Mouse (Mus musculus) thymus, postnatal 36 days (tissue): ENCODE measurements around the gene Ddx3x.
"Not testable (repeated sequence)": the region's sequence is repeated elsewhere in the genome, so short reads cannot be mapped to it uniquely, and the experiment has no call there.

Source experiments
- DNase-seq, 2 experiments: peaks; one replicate each; pipeline ENCODE4 v3.0.0; 2022; ENCODE audit warnings: mixed read lengths in 2 of 2

Gene Ddx3x

DNA sequence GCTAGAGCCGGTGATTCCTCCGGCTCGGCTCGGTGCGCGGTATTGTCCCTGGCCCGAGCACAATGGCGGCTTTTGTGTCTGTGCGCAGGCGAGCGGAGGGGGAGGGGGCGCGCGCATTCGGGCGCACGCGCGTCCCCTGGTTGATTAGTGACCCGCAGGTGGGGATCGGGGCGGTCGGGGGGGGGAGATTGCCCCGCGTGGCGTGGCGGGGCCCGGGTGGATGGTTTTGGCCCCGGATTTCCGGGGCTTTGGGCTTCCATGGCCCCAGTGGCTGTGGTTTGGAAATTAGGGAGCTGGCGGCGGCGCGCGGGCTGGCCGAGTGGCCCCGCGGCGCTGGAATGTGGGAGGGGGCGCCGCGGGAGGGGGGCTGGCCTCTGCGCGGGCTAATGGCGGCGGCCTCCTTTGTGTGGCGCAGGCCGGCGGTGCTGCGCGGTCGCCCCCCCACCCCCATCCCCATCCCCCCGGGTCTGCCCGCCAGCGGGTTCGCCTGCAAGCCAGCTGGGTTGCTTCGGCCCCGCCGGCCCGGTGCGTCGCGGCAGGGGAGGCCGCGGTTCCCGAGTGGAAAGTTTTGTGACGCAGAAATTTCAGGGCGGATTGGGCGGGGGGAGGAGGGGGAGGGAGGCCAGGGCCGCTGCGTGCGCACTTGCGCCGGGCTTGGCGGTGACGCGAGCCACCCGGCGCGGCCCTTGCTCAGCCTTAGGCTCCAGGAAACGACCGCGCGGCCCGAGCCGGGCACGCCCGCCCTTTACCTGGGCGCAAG, 739 bp downstream of the Ddx3x start:
- DNase-seq: peak; percentile 46 to 71

DNA sequence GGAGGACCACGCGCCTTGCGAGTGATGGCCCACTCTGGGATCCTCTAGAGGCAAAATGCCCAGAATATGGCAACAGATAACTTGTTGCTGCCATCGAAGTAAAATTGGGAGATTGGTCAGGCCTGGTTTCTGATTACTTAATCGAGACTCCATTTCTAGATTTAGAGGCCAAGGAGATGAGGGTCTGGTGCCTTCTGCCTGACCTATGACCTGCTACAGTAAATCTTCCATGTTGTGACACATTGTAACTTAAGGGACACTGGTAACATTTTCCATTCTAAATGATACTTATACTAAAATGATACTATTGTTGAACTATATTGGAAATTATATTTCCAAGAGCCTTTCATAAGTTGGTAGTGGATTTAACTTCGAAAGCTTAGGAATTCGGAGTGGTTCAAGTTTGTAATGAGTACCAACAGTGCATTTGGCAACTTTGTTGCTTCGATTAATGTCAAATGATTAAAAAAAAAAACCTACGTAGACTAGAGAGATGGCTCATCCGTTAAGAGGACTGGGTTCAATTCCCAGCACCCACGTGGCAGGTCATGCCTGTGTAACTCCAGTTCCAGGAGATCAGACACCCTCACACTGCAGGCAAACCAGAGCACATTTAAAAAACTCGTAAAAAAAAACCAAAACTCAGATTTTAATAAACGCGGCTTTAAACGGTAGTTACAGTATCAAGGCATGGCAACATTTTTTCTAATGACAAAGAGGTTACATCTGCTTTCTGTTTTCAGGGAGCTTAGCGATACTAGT, 1.5 kb downstream of the Ddx3x start:
- no peak for DNase-seq

DNA sequence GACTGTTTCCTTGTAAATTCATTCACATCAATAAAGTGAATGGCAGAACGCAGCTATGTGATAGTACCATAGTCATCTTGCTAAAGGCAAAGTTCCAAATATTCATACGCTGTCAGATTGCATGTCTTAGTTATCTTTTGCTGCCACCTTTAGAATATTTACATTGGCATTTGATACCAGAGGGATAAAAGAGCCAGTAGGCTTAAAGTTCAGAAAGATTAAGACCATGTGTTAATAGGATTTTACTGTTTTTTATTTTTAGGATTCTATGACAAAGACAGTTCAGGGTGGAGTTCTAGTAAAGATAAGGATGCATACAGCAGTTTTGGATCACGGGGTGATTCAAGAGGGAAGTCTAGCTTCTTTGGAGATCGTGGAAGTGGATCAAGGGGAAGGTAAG, 5.0 kb downstream of the Ddx3x start:
- DNase-seq: no peak

DNA sequence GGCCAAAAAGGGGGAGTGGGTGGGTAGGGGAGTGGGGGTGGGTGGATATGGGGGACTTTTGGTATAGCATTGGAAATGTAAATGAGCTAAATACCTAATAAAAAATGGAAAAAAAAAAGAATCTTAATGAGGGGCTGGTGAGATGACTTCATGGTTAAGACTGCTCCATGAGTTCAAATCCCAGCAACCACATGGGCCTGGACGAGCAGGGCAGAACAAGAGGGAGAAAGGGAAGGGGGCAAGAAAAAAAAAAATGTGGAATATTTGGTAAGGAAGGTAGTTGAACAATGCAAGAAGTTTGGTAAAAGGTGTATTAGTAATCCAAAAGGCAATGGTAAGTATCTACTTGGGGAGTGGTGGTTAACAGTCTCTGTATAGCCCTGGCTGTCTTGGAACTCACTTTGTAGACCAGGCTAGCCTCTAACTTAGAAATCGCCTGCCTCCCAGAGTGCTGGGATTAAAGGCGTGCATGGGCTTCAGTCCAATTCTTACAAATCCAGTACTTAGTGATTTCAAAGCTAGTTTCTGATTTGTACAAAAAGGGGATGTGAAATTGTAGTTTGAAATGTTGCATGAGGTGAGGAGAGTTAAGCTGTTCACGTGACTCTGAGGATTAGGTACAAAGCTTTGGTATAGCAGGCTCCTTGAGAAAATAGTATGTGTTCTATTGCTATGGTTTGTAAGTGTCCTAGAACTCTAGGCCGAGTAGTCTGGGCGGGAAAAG, 13.9 kb downstream of the Ddx3x start:
- DNase-seq: no peak

DNA sequence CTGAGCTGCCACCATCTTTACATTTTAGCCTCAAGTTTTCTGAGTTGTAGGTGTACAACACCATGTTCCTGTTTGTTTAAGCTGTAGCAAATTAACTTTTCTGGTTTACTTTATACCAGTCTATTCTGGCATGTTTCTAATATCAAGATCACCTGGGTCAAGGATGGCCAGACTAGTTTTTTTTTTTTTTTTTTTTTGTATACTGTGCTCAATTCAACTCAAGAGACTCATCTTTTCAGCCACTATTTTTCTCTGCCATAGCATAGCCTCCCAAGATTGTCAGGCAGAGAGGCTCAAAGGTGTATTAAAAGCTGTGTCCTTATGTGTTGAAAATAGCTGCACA, 14.4 kb downstream of the Ddx3x start:
- DNase-seq: no peak

DNA sequence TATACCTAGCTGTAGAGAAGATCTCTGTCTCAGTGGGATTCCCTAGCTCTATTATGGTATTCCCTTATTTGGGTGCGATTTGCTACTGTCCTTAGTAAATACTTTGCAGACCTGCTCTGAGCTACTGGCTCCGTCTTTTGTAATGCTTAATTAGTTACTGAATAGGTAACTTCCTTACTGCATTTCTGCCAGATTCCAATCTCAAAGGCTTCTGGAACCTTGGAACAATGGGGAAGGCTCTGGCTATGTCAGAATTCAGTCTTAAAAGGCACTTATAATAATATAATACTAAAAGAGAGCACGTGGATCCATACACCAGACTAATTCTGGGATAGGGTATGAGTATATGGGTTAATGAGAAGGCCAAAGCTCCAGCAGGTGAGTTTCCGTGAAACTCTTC, 15.5 kb downstream of the Ddx3x start:
- not testable (repeated sequence) for DNase-seq

DNA sequence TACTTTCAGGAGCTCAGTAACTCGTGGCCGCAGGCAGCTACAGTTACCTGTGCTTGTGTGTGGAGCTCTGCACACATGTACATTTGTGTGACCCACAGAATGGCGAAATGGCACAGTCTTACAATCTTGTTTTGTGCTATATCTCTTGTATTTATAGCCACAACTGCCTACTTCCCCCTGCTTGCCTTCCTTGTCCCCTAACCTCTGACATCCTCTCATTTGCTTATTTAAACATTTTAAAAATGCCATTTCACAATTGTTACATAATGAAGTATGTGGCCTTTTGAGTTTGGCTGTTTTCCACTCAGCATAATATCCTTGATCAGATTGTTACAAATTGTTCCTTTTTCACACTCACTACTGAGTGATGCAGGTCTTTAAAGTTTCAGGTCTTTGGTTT, 25.4 kb downstream of the Ddx3x start:
- DNase-seq: no peak

DNA sequence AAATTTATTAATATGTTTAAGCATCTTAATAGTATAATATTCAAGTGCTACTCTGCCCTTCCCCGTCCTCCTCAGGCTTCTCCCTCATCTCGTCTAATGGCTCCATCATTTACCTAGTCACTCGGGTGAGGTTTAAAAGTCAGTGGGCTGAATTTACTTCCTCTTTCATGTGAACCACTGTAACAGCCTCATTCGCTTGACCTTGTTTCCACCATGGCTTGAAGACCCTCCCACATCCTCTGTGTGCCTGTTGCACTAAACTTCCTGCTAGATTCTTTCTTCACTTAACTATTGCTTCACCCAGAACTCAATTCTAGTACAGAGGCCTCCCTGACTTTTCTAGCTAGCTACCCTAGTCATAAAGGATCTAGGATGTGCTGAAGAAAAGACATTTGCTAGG, 30.6 kb downstream of the Ddx3x start:
- peak; percentile 14 to 55 for DNase-seq

DNA sequence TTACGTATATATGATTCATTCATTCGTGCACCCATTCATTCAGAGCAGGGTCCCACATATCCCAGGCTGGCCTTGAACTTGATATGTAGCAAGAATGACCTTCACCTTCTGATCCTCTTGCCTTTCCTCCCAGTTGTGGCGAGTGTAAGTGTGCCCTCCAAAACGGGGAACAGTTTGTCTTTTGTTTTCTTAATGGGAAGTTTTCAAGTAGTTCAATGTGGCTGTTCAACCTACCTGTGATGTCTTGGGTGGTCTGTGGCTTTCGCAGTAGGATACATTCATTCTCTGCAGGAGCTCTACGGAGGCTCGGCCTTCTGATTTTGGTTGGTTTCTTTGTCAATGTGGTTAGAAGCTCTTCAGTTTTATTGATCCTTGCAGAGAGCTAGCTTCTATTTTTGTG, 48.8 kb downstream of the Ddx3x start:
- DNase-seq: no peak
